Mouse (Mus musculus) ES-Bruce4 (cell line): ENCODE results near the gene Sp2.

Source experiments
- CTCF ChIP-seq: IDR thresholded peaks from one replicate; pipeline ENCODE4 v1.8.1; 2011; ENCODE audit warnings: low read depth, low read length
- EP300 ChIP-seq: IDR thresholded peaks from 2 replicates; pipeline ENCODE4 v1.6.1; 2011; ENCODE audit warnings: low read depth, low read length; ENCODE audit not compliant: insufficient read depth

GRCm38 (mm10) chr11:96984903-96985302, 2.1 kb upstream of the Sp2 start:
- TF ChIP-seq CTCF (no peak), EP300 (no peak)
